Mouse (Mus musculus) cerebellum, adult 11 months (tissue): Measurements from ENCODE around the gene Blnk.

Experiments used
- DNase-seq: peaks from one replicate; pipeline ENCODE4 v3.0.0; 2022

Blnk gene

DNA sequence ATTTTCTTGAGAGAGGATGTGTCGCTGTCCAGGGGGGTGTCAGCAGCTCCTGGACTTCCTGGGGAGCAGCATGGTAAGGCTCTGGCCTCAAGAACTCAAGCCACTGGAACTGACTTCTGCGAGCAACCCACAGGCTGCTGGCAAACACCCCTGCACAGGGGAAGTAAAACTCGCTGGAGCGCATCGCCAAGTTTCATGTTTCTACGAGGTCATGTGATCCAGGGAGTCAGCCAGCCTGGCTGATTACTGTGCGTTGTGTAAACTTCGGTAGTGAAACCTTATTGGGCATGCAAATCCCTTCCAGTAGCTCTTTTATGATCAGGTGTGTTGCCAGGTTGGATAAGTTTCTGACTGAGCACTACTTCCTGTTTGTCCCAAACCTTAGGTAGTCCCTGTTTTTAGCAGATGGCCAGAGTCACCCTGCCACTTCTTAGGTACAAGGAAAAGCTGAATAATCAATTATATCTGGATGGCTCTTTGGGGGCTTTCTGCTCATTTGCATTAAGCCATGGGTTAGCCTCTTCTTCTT lies at the start of gene Blnk:
Blnk (minus strand) TSS at position 479 of the 529 bp plus-strand sequence.
- no peak for DNase-seq

DNA sequence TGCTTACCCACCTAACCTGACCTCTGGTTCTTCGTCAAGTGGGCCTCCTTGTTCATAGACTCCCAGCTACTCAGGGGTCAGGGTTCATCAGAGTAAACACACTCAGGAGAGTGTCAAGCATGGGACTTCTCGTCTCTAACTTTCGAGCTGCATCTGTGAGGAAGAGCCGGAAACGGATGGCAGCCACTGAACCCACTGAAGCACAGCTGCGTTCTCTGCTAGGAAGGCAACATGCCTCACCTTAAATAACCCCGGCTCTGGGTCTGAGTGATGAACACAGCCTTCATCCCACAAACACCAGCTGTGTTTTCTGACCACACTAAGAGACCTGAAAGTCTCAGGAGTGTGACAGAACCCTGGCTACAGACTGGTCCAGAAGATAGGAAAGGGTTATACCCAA lies 44.8 kb upstream of the Blnk start:
- DNase-seq: no peak

DNA sequence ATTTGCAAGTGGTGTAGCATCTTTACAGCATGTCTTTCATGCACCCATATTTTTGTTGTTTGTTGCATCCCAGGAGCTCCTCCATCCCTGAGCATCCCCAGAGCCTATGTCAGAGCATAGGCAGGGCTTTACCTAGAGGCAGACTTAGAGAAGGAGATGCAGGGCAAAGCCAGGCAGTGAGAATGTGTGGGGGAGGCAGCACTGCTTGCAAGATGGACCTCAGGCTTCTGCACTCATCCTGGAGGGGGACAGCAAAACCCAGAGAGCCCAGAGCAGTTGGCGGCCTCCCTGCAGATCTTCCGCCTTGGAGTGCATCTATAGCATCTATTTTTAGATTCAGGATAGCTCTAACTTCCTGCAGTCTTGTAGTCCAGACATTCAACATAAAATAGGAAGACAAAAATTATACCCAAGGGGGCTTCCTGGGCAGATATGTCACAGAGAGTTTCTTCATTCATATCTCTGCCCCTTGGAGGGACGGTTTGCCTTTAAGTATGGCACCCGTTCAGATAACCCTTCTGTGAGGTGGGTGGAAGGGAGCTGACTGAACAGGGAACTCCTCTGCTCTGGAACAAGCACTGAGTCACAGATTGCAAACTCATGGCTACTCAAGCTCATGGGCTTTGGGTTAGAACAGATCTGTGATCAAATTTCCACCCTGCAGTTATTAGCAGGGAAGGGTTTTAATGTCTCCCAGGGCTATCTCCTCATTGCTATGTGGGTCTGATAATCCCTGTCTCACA lies 41.6 kb upstream of the Blnk start:
- DNase-seq: no peak

DNA sequence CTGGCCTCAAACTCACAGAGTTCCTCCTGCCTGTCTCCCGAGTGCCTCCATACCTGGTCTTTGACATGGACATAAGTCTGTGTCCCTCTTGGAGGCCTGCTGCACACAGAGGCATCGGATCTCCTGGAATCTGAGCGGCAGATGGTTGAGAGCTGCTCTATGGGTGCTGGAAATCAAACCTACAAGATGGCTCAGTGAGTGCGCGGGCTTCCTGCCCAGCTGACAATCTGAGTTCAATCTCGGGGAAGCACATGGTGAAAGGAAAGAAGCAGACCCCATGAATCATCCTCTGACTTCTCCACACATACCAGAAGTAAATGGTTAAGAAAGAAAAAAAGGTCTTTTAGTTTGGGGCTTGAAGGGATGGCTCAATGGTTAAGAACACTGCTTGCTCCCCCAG lies 37.5 kb upstream of the Blnk start:
- no peak for DNase-seq

DNA sequence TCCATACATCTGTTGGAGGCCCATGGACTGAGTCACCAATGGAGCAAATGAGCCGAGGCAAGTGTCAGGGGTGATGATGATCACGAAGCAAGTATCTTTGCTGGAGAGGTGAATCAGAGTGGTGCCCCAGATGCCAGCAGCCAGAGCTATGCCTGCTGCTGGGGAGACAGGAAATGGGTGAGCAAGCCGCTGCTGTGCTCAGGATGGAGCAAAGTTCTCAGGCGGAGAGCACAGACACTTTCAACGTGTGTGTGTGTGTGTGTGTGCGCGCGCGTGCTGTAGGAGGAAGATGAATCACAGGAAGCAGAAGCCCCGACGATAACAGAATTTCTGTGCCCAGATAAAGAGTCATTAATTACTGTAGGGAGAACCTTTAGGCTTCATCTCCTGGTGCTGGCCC lies 36.7 kb upstream of the Blnk start:
- no peak for DNase-seq

DNA sequence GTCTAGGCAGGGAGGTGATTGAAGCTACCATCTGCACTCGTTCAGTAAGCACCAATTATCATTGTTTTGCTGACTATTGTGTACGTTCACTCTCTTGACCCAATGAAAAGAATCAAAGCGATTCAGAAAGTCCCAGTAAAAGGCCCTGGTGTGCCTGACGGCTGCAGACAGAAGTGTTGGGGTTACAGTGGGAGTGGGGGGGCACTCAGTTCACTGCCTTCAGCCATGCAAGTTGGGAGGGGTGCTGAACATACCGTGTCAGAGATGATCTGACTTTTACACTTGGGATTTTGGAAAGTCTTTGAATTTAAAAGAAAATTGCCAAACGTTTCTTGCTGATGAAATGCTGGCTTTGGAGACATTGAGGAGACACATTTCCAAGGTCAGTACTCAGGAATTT lies 35.8 kb upstream of the Blnk start:
- no peak for DNase-seq

DNA sequence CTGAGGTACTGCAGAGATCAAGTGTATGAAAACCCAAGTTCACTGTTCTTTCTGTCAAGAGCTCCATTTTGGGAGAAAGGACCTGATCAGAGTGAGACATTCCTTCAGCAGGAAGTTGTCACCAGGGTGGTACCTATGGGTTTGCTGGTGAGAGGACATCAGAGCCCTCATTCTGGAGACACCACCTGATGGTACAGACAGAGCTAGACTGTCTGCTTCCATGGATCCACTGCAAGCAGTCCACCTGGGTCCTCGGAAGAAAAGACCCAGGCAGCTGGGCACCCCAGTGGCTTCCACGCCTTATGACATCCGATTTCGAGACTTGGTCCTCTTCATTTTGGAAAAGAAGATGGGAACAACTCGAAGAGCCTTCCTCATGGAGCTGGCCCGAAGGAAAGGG lies 34.9 kb upstream of the Blnk start, which contains the start of gene Dntt:
Dntt (plus strand) TSS at position 57 of the 400 bp plus-strand sequence.
- DNase-seq: no peak

DNA sequence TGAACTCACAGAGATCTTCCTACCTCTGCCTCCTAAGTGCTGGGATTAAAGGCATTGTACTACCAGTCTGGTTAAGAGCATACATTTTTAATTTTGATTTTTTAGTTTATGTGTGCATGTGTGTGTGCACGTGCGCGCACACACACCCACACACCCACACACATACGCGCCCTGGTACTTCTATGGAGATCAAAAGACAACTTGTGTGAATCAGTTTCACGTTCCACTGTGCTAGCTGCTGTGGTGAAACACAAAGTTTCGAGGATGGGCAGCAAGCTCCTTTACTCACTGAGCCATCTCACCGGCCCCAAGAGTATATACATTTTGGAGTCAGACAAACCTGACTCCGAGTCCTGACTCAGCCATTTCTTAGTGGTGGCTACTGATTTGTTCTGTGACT lies 33.3 kb upstream of the Blnk start:
- DNase-seq: no peak

DNA sequence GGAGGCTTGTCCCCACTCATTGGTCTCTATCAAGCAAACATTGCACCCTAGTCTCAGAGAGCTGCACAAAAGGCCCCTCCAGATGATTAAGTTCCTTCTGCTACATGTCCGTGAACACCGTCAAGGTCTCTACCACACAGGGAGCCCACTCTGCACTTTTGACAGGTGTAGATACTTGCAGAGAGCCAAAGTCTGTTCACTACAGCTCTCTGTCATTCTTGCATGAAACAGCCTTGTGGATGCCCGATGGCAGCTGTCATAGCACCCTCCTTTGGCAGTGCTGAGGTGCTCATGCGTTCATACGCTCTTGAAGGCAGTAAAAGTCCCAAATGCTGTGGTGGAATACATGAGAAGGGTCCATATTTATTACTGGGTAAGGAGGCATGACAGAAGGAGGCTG lies 32.7 kb upstream of the Blnk start:
- no peak for DNase-seq

DNA sequence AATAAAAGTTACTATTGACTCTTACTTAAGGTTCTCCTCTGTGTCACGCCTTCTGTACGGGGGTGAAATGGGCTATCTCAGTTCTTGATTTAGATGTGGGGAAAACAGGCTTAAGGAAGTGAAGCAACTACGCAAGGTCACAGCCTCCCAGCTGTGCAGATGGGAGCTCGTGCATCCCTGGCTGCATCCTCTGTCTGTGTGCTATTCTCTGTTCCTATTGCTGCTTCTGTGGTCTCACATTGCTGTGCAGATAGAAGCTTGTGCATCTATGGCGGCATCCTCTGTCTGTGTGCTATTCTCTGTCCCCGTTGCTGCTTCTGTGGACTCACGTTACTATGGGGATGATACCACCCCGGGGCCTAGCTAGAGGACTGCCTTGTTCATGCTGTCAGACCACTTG lies 32.2 kb upstream of the Blnk start:
- DNase-seq: no peak

DNA sequence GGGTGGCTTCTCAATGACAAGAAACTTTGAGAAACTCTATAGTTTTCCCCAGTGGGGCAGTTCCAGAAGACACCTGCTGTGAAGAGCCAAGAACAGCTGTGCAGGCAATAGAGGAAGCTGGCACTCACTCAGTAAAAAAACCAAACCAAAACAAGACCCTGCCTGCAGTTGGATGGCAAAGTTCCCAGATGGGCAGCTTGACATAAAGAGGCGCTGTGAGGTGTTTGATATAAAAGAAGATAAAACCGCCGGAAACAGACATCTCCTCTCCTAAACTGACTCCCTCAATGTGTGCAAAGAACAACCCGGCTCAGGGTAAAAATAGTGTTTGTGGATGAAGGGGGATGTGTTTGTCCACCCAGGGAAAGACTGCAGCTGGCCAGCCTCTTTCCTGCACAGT lies 27.9 kb upstream of the Blnk start:
- DNase-seq: no peak

DNA sequence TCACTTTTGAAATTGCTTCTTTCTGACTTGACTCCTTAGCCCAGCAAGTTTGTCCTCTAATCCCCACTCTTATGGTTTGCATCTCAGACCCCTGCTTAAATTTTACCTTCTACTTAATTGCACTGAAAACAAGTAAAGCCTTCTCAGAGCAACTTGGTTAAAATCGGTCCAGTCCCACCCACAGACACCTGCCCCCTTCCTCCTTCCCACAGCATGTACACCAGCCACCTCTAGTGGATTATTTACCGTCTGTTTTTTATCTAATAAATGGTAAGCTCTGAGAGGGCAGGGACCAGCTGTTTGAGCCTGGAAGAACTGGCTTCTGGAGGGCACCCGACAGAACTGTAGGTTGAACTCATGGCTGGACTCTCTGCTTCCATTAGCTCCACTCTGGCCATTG lies 26.2 kb upstream of the Blnk start:
- no peak for DNase-seq

DNA sequence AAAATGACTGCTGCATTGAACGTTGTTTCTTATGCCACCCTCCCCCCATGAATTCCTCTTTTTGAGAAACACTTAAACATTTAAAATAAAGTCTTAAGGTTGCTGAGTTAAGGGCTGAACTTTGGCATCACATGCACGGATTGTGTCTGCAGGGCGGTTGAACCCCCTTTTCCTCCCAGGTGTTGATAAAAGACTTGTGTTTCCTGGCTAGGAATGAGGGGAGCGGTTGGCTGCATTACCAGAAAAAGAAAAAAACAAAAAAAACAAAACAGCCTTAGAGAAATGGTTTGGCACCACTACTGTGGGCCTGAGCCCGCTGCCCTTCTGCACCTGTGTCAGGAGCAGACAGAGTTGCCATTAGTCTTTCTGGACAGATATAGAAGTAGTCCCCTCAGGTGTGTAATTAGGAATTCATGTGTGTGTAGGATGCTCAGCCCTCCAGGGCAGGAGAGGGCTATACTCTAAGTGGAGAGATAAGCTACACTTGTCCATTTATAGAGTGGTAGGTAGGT lies 24.9 kb upstream of the Blnk start:
- DNase-seq: no peak

DNA sequence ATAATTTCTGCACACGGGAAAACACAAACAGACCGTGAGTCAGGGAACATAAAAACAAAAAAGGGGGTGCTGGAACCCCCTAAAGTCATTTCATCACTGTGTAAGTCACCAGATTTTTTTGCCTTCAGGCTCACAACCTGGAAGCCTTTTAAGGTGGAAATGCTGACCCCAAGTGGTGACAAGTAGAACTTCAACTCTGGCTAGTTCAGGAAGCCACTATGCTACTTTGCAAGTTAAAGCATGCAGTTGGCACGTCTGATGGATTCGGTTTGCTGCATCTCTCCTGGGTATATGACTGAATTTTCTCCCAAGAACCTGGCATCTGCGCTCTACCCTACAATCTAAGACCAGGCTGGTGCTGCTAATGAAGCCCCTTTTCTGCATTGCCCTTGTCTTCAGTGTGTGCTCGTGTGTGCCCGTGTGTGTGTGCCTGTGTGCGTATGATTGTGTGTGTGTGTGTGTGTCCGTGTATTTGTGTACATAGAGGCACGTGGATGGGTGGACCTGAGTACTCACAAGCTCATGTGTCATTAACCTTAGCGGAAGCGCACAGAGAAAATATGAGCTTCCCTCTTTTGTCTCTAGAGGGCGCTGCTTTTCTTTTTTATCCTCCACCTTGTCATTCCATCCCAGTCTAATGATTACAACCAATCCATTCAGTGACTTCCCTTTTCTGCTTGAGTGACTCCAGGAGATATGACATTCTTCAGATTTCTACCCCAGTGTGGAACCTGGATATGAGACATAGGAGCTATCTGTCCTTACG lies 21.8 kb upstream of the Blnk start:
- no peak for DNase-seq

DNA sequence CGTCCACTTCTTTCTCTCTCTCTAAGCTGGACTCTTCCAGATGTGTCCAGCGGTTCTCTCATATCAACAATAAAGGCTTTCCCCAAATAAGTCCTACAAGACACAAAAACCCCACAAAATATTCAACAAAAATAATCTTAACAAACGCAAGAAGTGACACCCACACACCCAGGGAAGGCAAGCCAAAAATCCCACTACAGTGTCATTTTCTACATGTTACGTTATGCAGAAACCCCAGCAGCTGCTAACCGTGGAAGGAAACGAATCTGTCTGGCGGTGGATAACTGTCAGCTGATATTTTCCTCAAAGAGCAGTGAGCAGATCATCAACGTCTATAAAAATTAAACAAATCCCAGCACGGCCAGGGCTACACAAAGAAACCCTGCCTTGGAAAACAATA lies 19.7 kb upstream of the Blnk start:
- no peak for DNase-seq

DNA sequence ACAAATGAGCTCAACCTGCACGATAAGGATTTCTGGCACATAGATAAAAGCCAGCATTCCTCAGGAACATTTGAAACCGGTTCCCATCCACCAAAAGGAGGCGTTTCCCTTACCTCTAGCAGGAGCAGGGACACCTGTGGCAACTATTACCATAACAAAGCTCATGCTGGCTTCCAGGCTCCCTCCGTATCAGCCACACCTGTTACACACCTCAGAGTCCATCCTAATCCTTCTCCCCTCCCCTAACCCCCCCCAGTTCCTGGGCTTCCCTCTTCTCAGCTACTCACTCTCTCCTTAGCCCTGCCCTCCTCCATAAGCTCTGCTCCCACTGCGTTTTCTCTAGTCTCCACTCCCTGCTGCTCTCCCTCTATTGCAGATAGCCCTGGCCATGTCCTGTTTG lies 19.3 kb upstream of the Blnk start:
- no peak for DNase-seq

DNA sequence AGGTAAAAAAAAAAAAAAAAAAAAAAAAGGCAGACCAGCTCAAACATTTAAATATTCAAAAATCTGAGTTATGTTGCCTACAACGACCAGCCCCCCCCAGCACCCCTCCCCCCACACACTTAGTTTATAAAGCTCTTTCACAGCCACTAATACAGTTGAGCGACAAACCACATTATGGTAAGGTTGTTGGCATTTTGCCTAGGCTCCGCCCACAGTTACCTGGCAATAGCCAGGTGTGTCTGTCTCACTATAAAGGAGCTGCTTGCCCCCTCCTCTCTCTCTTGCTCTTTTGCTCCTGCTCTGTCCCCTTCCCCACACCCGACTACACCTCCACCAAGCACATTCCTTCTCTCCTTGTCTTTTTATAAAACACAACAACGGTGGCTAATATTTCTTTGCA lies 17.3 kb upstream of the Blnk start:
- DNase-seq: no peak

DNA sequence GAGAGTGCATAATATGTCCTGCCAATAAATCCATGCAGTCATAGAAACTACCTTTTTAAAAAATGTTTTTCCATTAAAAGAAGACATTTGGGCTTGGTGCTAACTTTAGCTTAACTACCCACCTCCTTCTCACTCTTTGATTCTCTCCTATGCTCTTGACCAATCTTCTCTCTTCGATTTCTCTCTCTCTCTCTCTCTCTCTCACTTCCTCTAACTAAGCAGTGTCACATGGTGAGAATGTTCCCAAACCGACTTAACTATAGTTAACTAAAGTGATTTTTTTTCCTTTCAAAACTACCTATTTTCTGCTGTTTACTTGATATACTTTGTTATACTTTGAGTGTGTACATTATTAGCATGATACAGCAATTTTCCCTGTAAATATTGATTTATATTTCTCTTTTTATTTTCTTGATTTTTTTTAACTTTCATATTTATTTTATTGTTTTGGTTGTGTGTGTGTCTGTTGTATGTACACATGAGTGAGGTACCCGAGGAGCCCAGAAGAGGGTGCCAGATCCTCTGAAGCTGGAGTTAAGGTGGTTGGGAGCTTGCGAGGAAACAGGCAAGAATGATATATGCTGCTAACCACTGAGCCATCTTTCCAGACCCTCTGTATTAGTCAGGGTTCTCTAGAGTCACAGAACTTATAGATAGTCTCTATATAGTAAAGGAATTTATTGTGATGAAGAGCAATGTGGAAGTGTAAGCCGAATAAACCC lies 14.5 kb upstream of the Blnk start:
- no peak for DNase-seq

DNA sequence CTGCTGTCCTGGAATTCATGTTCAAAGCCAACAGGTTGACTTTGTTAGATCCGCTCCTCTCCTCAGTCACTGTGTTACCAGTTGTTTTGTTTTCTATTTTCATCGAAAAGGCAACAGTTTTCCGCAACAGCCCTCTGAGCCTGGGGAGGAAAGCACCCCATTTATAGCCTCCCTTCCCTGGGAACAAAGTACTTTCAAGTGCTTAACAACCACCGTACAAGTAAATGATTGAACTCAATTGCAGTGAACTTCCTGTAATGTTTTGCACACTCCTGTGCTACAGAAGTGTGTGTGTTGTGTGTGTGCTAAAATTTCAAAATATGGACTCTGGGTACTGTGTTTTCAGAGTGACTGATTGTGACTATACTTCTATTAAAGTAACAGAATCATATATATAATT lies 13.4 kb upstream of the Blnk start:
- no peak for DNase-seq

DNA sequence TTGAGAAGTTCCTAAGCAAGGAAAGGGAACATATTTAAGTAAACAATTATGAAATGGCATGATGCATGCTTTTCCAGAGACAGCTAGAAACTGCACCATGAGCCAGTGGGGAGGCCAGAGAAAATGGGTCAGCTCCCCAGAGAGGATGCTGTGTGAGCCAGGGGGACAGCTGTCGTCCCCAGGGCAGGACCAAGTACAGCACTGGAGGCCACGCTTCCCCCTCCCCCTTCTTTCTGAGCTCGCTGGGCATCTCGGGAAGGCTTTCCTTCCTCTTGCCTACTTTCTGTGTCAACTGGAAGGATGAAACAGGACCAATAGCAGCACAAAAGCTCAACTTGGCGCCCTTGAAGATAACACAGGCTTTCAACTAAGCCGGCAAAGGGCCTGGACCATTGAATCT lies 13.0 kb upstream of the Blnk start:
- DNase-seq: no peak

DNA sequence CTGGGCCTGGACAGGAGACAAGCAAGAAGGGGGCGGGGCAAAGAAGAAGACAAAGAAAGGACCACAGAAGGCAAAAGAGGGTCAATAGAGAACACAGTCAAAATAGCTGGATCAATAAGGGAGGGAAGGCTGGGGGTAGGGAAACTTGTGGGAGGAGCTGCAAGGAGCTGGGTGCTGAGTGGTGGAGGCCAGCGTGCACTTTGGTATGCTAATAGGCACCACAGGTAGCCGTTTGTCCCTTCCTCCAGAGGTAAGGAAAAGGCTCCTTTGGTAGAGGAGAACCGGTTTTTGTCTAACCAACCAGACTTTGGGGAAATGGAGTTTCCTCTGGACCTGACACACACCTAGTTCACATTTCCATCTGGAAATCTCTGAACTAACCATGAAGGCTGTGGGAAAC lies 12.3 kb upstream of the Blnk start:
- DNase-seq: no peak

DNA sequence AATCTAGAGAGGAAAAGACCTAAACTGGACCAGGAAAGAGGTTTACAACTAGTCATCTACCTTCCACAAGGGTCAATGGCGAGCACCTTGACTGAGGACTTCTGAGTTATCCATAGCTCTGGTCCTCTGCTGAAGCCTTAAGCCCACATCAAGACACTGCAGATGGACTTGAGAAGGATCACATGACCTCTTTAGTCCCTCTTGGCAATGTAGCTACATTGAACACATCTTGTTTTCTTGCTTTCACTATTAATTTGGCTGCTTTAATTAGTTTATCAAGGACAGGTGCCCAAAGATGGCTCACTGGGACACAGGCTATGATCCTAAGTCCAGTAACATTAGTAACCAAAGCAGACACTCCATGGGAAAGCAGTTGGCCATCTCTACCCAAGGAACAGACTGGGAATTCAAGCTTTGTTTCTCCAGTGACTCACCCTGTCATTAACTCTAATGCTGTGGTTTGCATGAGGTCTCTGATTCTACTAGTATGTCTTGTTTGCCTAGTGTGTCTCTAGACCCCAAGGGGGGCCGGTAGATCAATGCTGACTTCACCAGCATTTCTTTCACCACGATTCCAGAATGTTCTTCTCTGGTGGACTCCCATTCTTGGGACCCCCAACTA lies 9.5 kb upstream of the Blnk start:
- DNase-seq: no peak

DNA sequence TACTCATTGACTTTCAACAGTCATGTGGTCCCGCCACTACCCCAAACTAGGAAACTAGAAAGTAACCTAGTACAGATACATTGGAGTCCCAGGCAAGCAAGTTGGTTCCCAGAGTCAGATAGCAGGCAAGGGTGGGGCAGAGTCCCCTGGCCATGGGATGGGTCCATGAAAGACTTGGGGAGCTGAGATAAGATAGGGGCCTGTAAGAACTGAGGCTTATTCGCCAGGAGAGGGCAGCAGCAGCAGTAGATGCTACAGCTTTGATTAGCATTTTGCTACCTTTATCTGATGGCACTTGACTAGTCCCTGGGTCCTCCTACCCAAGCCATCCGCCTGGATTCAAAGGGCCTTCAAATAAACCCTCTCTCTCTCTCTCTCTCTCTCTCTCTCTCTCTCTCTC lies 5.2 kb upstream of the Blnk start:
- no peak for DNase-seq
